Mouse (Mus musculus) hindbrain, embryonic 16.5 days (tissue): ENCODE measurements around the gene Strn4. TPM values are rescaled to one million over a fixed set of nuclear protein-coding genes. Genes with fewer than 3 reads are reported as not detected.

Experiments used
- ATAC-seq: fragments of 200-750 bp; cut with Nextera tagmentation; 2 replicates; pipeline ENCODE4 v1.8.0; 2017; ENCODE audit warnings: moderate TSS enrichment, moderate library complexity
- H3K27ac ChIP-seq: fragments of 300-500 bp; sonication (generic); 2 replicates; pipeline ENCODE4 v1.5.1; 2014; ENCODE audit warnings: low read depth, mild to moderate bottlenecking, control low read depth, low read length, moderate library complexity
- H3K27me3 ChIP-seq: fragments of 300-500 bp; sonication (generic); replicated peaks from 2 replicates; pipeline ENCODE4 v1.6.1; 2014; ENCODE audit warnings: low read length; ENCODE audit not compliant: control insufficient read depth, insufficient read depth
- H3K36me3 ChIP-seq: fragments of 300-500 bp; sonication (generic); 2 replicates; pipeline ENCODE4 v1.6.1; 2014; ENCODE audit warnings: mild to moderate bottlenecking, low read length, moderate library complexity, mixed read lengths; ENCODE audit not compliant: control insufficient read depth, insufficient read depth
- H3K4me1 ChIP-seq: fragments of 300-500 bp; sonication (generic); 2 replicates; pipeline ENCODE4 v1.6.1; 2014; ENCODE audit warnings: low read depth, low read length; ENCODE audit not compliant: control insufficient read depth, insufficient read depth
- H3K4me2 ChIP-seq: fragments of 300-500 bp; sonication (generic); 2 replicates; pipeline ENCODE4 v1.6.1; 2014; ENCODE audit warnings: mild to moderate bottlenecking, low read length, control low read depth, moderate library complexity
- H3K4me3 ChIP-seq: fragments of 300-500 bp; sonication (generic); 2 replicates; pipeline ENCODE4 v1.5.1; 2014; ENCODE audit warnings: mild to moderate bottlenecking, low read length, control low read depth, moderate library complexity
- H3K9ac ChIP-seq: fragments of 300-500 bp; sonication (generic); 2 replicates; pipeline ENCODE4 v1.6.1; 2014; ENCODE audit warnings: low read depth, mild to moderate bottlenecking, control low read depth, low read length, moderate library complexity
- H3K9me3 ChIP-seq: fragments of 300-500 bp; sonication (generic); 2 replicates; pipeline ENCODE4 v1.6.1; 2014; ENCODE audit warnings: mild to moderate bottlenecking, low read length, moderate library complexity; ENCODE audit not compliant: control insufficient read depth
- WGBS: fragments of 180-500 bp; shearing (Covaris S2); extraction: QIAGEN DNeasy Blood & Tissue Kit; methylation state at CpG from one replicate; pipeline ENCODE4 v1.1.7; 2014; 5-methylcytosine and 5-hydroxymethylcytosine counted together
- polyA plus RNA-seq: library from polyadenylated mRNA; unstranded; fragments of >200 nt; fragmentation: Nextera tagmentation; extraction: Ambion mirVana; gene quantifications from 2 replicates; pipeline ENCODE4 v1.2.1, GENCODE M21; 2015

Gene Strn4
- polyA plus RNA-seq, 1 experiment from 2014 or later: 159 TPM

DNA sequence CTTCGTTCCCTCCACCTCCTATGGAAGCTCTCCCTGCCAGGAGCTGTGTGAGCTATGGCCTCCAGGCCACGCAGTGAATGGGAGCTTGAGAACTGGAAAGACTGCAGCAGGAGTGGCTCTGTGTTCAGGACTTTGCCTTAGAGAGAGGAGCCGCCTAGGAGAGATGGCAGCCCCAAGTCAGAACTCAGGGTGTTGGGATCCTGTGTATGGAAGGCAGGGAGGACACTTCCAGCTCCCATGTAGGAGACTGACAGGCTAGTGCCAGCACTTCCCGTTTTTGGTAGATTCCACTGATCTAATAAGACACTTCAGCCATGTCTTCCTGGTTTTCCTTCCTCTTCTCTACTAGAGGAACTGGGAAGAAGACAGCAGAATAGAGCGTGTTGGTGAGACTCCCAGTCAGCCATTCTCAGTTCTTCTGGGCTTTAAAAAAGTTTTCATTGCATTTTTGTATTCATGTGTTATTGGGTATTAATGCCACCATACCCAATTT is 4.6 kb downstream of the Strn4 start:
- 69% methylated on average over 5 of the region's 5 CpGs for WGBS
- Histone ChIP-seq H3K9ac (no peak overlapping the region), H3K9me3 (no peaks in the 10 kb centered on the region), H3K4me2 (no peak overlapping the region), H3K4me1 (peaks cover 59% of the 10 kb centered on the region), H3K36me3 (peaks cover 5% of the 10 kb centered on the region), H3K27ac (no peak overlapping the region), H3K27me3 (no peaks in the 10 kb centered on the region), H3K4me3 (no peak overlapping the region)
- ATAC-seq: no peak

DNA sequence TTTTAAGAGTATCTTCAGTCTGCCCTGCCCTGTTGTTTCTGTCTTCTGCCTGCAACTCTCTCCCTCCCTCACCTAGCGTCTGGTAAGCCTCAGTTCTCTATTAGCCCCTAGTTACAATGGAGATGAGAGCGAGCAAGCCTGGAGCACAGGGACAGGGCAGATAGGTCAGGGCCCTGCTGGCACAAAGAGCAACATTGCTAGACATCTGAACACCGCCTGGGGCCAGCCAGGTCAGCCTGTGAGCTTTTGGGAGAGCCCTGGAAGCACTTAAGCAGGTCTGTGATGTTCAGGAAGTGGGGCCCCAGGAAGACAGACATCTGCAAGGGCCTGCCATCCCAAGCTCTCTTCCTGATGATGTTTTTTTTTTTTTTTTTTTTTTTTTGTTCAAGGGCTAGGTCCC is 5.4 kb downstream of the Strn4 start:
- WGBS: 38% methylated on average over 3 of the region's 3 CpGs
- no peak overlapping the region; the same call in 1 of the 2 replicates for H3K9ac ChIP-seq
- H3K27ac ChIP-seq: no peak overlapping the region

GRCm38 (mm10) chr7:16821669-16822101 is 6.0 kb downstream of the Strn4 start:
- peaks cover 18% of the 10 kb centered on the region for H3K36me3 ChIP-seq
- no peak for ATAC-seq
- no peak overlapping the region for H3K9ac ChIP-seq
- peaks cover 53% of the 10 kb centered on the region for H3K4me1 ChIP-seq
- no peaks in the 10 kb centered on the region for H3K27me3 ChIP-seq
- peak overlapping the region; percentile 31; the same call in 1 of the 2 replicates for H3K27ac ChIP-seq
- H3K4me2 ChIP-seq: no peak overlapping the region; the same call in 1 of the 2 replicates
- H3K9me3 ChIP-seq: no peaks in the 10 kb centered on the region
- no peak overlapping the region for H3K4me3 ChIP-seq
- 54% methylated on average over 4 of the region's 4 CpGs for WGBS

More for the DNA sequence above, 5.4 kb downstream of the Strn4 start:
- Histone ChIP-seq H3K4me1 (peaks cover 53% of the 10 kb centered on the region), H3K36me3 (peaks cover 12% of the 10 kb centered on the region), H3K4me3 (no peak overlapping the region), H3K9me3 (no peaks in the 10 kb centered on the region), H3K4me2 (peak overlapping the region; percentile 6; the same call in 1 of the 2 replicates), H3K27me3 (no peaks in the 10 kb centered on the region)
- no peak for ATAC-seq

GRCm38 (mm10) chr7:16823734-16824133 is 8.0 kb downstream of the Strn4 start:
- Histone ChIP-seq H3K4me1 (peaks cover 38% of the 10 kb centered on the region), H3K27me3 (no peaks in the 10 kb centered on the region), H3K9ac (no peak overlapping the region), H3K9me3 (no peaks in the 10 kb centered on the region), H3K27ac (no peak overlapping the region), H3K36me3 (peaks cover 30% of the 10 kb centered on the region), H3K4me3 (no peak overlapping the region), H3K4me2 (no peak overlapping the region)
- no peak for ATAC-seq
- WGBS: 69% methylated on average over 5 of the region's 5 CpGs

- Histone ChIP-seq H3K9me3 (no peaks in the 10 kb centered on the region), H3K4me2 (no peak overlapping the region), H3K27me3 (no peaks in the 10 kb centered on the region), H3K36me3 (peaks cover 48% of the 10 kb centered on the region), H3K4me3 (no peak overlapping the region), H3K27ac (no peak overlapping the region), H3K9ac (no peak overlapping the region), H3K4me1 (peaks cover 18% of the 10 kb centered on the region)
- 84% methylated on average over 10 of the region's 10 CpGs for WGBS
- ATAC-seq: no peak
Observed at GRCm38 (mm10) chr7:16825785-16826184, 10.1 kb downstream of the Strn4 start.

- Histone ChIP-seq H3K4me3 (no peak overlapping the region), H3K36me3 (peaks cover 56% of the 10 kb centered on the region), H3K4me2 (no peak overlapping the region), H3K9ac (no peak overlapping the region), H3K27me3 (no peaks in the 10 kb centered on the region), H3K4me1 (peaks cover 12% of the 10 kb centered on the region; the same call in 1 of the 2 replicates), H3K9me3 (no peaks in the 10 kb centered on the region), H3K27ac (no peak overlapping the region)
- no peak for ATAC-seq
- 79% methylated on average over 5 of the region's 5 CpGs for WGBS
Observed at GRCm38 (mm10) chr7:16826571-16826970, 10.9 kb downstream of the Strn4 start.

- peaks cover 60% of the 10 kb centered on the region for H3K36me3 ChIP-seq
- no peak overlapping the region for H3K4me3 ChIP-seq
- H3K4me2 ChIP-seq: no peak overlapping the region
- H3K9ac ChIP-seq: no peak overlapping the region
- peaks cover 6% of the 10 kb centered on the region; the same call in 1 of the 2 replicates for H3K4me1 ChIP-seq
- no peaks in the 10 kb centered on the region for H3K9me3 ChIP-seq
- 87% methylated on average over 4 of the region's 4 CpGs for WGBS
- no peak overlapping the region for H3K27ac ChIP-seq
- no peak for ATAC-seq
- H3K27me3 ChIP-seq: no peaks in the 10 kb centered on the region
Observed at GRCm38 (mm10) chr7:16827274-16827673, 11.6 kb downstream of the Strn4 start.

DNA sequence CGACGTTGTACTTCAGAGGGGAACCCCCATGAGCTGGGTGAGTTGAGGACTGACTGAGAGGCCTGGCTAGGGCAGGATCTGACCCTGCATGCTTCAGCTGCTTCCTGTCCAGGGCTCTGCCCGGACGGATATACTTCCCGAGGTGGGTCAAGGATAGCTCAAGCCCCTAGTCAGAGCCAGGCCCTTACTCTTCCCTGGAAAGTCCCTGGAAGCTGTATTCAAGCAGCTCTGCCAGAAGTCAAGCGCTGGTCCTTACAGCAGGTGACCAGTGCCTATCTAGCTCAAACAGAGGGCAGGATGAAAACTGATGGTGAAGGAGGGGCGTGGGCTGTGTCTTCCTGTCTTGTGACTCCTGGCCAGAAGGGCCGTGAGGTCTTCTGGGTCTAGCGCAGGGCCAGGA is 14.8 kb downstream of the Strn4 start:
- H3K4me1 ChIP-seq: no peaks in the 10 kb centered on the region
- H3K27me3 ChIP-seq: no peaks in the 10 kb centered on the region
- H3K9ac ChIP-seq: no peak overlapping the region
- WGBS: 91% methylated on average over 9 of the region's 9 CpGs
- no peak overlapping the region for H3K4me3 ChIP-seq
- ATAC-seq: no peak
- H3K9me3 ChIP-seq: no peaks in the 10 kb centered on the region
- H3K4me2 ChIP-seq: no peak overlapping the region
- H3K36me3 ChIP-seq: peaks cover 73% of the 10 kb centered on the region
- H3K27ac ChIP-seq: no peak overlapping the region

DNA sequence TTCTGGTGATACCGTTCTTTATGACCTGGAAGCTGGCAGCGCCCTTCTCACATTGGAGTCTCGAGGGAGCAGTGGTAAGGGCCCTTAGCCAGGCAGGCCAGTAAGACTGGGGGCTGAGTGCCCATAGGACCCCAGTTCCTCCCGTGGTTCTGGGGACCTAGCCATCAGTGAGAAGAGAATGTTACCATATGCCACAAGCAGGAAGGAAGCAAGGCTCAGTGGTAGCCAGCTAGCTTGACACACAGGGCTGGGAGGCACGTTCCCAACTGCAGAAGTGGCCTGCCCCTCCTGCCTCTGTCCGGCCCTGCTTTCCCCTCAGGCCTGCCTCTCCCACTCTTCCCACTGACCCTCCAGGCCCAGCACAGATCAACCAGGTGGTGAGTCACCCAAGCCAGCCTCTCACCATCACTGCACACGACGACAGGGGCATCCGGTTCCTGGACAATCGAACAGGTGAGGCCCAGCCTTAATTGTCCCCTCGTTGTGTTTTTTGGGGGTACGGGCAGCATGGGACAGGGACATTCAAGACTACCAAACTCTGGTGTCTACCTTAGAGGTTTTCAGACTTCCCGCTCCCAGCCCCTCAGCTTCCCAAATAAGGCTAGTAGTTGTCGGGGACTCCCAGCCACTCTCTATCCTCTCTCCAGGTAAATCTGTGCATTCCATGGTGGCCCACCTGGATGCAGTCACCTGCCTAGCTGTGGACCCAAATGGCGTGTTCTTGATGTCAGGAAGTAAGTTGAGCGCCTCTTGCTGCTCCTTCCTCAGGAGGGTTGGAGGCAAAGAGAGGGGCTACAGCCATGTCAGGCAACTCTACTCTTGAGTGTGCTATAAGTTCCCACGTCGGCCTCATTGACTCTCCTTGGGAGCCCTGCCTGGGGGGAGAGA is 22.5 kb downstream of the Strn4 start:
- H3K27ac ChIP-seq: no peak overlapping the region
- no peaks in the 10 kb centered on the region for H3K9me3 ChIP-seq
- H3K36me3 ChIP-seq: peaks cover 48% of the 10 kb centered on the region
- peaks cover 2% of the 10 kb centered on the region; the same call in 1 of the 2 replicates for H3K4me1 ChIP-seq
- no peak overlapping the region for H3K9ac ChIP-seq
- no peak overlapping the region for H3K4me3 ChIP-seq
- no peaks in the 10 kb centered on the region for H3K27me3 ChIP-seq
- 97% methylated on average over 18 of the region's 18 CpGs for WGBS
- ATAC-seq: no peak
- H3K4me2 ChIP-seq: no peak overlapping the region
